Mouse (Mus musculus): ENCODE results near the gene Cfap73. TPM values are rescaled to one million over a fixed set of nuclear protein-coding genes. Genes with fewer than 3 reads are reported as not detected.

Gene Cfap73
- 0.71 and 0.83 TPM in 2 replicates for polyA plus RNA-seq (2015; fragmentation: Nextera tagmentation; extraction: Ambion mirVana)

- H3K27me3 ChIP-seq, result peaks cover 9% of the 10 kb centered on the region
- H3K9me3 ChIP-seq, result no peaks in the 10 kb centered on the region
- no peak within 1 kb of the TSS for H3K9ac ChIP-seq
- WGBS, result 50% methylated on average over 9 of the region's 9 CpGs
- no peaks in the 10 kb centered on the region for H3K36me3 ChIP-seq
- H3K4me1 ChIP-seq (replicated peaks), result peaks cover 7% of the 10 kb centered on the region; the same call in 1 of the 2 replicates
- H3K27ac ChIP-seq (replicated peaks), result no peak within 1 kb of the TSS
- no peak within 1 kb of the TSS for H3K4me3 ChIP-seq
- ATAC-seq (ENCODE audit: low FRiP score, low read depth), result no peak
- no peak within 1 kb of the TSS for H3K4me2 ChIP-seq
Measured at GRCm38 (mm10) chr5:120634131-120634530, at the start of gene Cfap73. TSS of gene Cfap73 (minus strand) at chr5:120634235.

- peaks cover 33% of the 10 kb centered on the region for H3K4me1 ChIP-seq (replicated peaks)
- no peak overlapping the region for H3K27ac ChIP-seq (replicated peaks)
- H3K27me3 ChIP-seq, result peaks cover 8% of the 10 kb centered on the region; the same call in 1 of the 2 replicates
- peaks cover 39% of the 10 kb centered on the region for H3K36me3 ChIP-seq
- H3K4me3 ChIP-seq, result no peak overlapping the region
- H3K9ac ChIP-seq, result no peak overlapping the region
- H3K9me3 ChIP-seq, result no peaks in the 10 kb centered on the region
- no peak overlapping the region for H3K4me2 ChIP-seq
- ATAC-seq (ENCODE audit: low FRiP score, low read depth), result no peak
- WGBS, result 14% methylated on average over 24 of the region's 24 CpGs
Measured at GRCm38 (mm10) chr5:120682982-120683771, 49.1 kb upstream of the Cfap73 start.

- Histone ChIP-seq H3K27ac (replicated peaks) (peak overlapping the region; percentile 64), H3K9me3 (no peaks in the 10 kb centered on the region), H3K4me1 (replicated peaks) (peaks cover 33% of the 10 kb centered on the region), H3K4me2 (no peak overlapping the region; the same call in 1 of the 2 replicates), H3K9ac (no peak overlapping the region), H3K36me3 (peaks cover 24% of the 10 kb centered on the region), H3K27me3 (peaks cover 8% of the 10 kb centered on the region; the same call in 1 of the 2 replicates), H3K4me3 (no peak overlapping the region)
- WGBS, result 73% methylated on average over 17 of the region's 18 CpGs
- no peak for ATAC-seq (ENCODE audit: low FRiP score, low read depth)
Measured at GRCm38 (mm10) chr5:120680918-120681317, 46.9 kb upstream of the Cfap73 start.

DNA sequence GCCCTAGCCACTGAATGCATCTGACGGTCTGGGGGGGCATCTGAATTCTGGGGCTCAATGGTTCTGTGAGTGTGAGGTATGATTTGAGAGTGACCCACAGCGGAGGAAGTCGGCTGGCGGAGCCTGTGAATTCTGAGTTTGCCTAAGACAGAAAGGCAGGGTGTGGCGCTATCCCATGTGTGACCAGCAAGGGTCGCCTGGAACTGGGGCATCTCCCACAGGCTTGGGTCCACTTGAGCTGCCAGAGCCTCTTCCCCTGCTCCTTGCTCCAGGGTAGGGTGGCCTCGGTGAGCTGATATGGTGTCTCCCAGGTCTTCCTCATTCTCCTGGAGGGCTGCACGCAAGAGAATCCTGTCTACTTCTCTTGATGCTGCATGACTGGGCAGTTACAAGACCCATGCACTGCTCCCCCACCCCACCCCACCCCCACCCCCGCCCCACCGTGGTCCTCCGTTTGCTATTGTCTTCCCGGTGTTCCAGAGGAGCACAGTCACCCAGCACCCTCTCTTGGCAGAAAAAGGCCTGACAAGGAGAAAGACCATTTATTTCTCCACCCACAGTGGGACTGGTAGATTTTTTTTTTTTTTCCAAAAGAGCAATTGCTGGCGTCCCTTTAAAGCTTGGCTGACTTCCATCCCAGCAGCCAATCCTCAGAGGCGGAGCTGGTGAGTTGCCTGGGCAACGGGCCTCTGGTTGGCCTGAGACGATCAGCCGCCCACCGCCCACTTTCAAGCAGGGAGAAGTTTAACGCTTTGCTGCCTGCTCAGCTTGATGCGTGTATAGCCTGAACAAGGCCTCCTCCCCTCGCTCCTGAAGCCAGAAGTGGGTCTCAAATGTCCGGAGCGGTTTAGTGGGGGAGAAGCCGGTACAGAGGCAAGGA, 45.9 kb upstream of the Cfap73 start:
- H3K27ac ChIP-seq (replicated peaks), result peak overlapping the region; percentile 89
- peaks cover 20% of the 10 kb centered on the region for H3K36me3 ChIP-seq
- H3K4me1 ChIP-seq (replicated peaks), result peaks cover 33% of the 10 kb centered on the region
- H3K9me3 ChIP-seq, result no peaks in the 10 kb centered on the region
- H3K4me2 ChIP-seq, result peak overlapping the region; percentile 51
- ATAC-seq (ENCODE audit: low FRiP score, low read depth), result peak; percentile 87
- peak overlapping the region; percentile 18 for H3K4me3 ChIP-seq
- H3K9ac ChIP-seq, result peak overlapping the region; percentile 32
- WGBS, result 1% methylated on average over 24 of the region's 24 CpGs
- H3K27me3 ChIP-seq, result peaks cover 8% of the 10 kb centered on the region; the same call in 1 of the 2 replicates

GRCm38 (mm10) chr5:120677516-120677915, 43.5 kb upstream of the Cfap73 start:
- 27% methylated on average over 2 of the region's 2 CpGs for WGBS
- peaks cover 10% of the 10 kb centered on the region for H3K36me3 ChIP-seq
- no peak overlapping the region for H3K4me2 ChIP-seq
- no peaks in the 10 kb centered on the region for H3K27me3 ChIP-seq
- no peak for ATAC-seq (ENCODE audit: low FRiP score, low read depth)
- no peaks in the 10 kb centered on the region for H3K9me3 ChIP-seq
- peaks cover 31% of the 10 kb centered on the region for H3K4me1 ChIP-seq (replicated peaks)
- H3K27ac ChIP-seq (replicated peaks), result no peak overlapping the region
- no peak overlapping the region for H3K4me3 ChIP-seq
- H3K9ac ChIP-seq, result no peak overlapping the region

DNA sequence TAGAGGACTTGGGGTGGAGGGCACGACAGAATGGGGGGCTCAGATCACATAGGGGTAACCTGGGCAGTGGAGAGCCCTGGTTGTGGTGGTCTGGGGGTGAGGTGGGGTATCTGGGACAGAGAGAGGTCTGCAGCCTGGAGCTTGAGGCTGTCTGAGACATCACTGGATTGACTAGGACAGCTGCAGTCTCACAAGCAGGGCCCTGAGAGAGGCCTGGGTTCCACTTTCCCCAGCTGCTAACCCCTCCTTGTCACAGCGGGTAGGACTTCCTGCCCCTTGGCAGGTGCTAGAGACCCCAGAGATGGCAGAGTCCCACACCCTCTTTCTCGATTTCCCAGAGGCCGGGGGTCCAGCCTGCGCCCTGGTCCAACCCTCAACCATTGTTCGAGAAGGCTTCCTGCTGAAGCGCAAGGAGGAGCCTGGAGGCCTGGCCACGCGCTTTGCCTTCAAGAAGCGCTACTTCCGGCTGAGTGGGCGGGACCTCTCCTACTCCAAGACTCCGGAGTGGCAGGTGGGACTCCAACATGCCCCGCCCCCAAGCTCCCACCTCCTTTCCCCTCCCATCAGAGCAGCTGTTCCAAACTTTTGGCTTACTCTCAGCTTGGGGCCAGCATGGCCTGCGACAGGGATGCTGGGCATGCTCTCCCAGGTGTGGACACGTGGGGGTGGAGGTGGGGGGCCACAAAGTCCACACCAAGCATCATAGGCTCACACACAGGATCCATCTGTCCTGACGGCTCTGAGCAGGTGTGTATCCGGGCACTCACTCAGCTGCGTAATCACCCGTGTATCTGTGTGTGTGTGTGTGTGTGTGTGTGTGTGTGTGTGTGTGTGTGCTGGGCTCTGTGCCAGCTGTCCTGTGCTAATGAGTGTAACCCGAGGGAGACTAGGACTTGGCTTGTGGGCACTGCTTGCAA, 40.5 kb upstream of the Cfap73 start:
- no peak overlapping the region for H3K4me2 ChIP-seq
- H3K9me3 ChIP-seq, result no peaks in the 10 kb centered on the region
- H3K9ac ChIP-seq, result no peak overlapping the region
- WGBS, result 29% methylated on average over 21 of the region's 21 CpGs
- H3K27me3 ChIP-seq, result no peaks in the 10 kb centered on the region
- H3K36me3 ChIP-seq, result no peaks in the 10 kb centered on the region
- no peak overlapping the region for H3K4me3 ChIP-seq
- no peak overlapping the region for H3K27ac ChIP-seq (replicated peaks)
- H3K4me1 ChIP-seq (replicated peaks), result peaks cover 13% of the 10 kb centered on the region
- ATAC-seq (ENCODE audit: low FRiP score, low read depth), result peak; percentile 23; the same call in 1 of the 2 replicates

DNA sequence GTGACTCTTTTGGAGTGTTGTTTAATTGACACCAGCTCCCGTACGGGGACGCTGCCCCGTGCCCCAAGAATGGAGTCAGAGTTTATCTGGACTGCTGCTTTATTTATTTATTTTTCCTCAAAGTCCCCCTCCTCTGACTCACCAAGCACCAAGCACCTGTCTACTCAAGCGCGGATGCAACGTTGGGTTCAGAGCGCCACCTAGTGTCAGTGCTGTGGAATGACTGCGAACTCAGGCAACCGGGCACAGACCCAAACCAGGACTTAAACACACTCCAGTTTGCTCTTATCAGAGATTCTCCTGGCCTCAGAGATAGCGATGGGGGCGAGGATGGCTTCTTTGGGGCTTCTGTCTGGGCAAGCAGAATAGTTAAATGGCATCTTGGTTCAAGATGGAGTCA, 39.6 kb upstream of the Cfap73 start:
- Histone ChIP-seq H3K4me1 (replicated peaks) (0 out of 2 replicates have a peak, but pooled peaks cover 7% of the 10 kb centered on the region), H3K27ac (replicated peaks) (no peak overlapping the region), H3K27me3 (no peaks in the 10 kb centered on the region), H3K4me3 (no peak overlapping the region), H3K9ac (no peak overlapping the region), H3K4me2 (no peak overlapping the region), H3K9me3 (no peaks in the 10 kb centered on the region), H3K36me3 (no peaks in the 10 kb centered on the region)
- 13% methylated on average over 12 of the region's 12 CpGs for WGBS
- ATAC-seq (ENCODE audit: low FRiP score, low read depth), result no peak

DNA sequence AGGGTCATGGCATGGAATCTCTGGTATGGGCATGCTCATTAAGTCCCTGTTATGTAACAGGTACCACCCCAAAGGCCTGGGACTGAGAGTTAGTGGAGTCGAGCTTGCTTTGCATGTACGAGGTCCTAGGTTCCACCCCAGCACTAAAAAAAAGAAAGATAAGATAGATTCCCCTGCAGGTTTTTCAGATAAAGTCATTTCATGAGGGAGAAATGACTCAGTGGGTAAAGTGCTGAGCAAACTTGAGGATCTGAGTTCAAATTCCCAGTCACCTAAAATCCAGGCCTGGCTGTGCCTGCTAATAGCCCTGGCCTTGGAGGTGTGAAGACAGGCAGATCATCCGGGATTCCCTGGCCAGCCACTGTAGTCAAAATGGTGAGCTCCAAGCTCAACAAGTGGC, 37.8 kb upstream of the Cfap73 start:
- ATAC-seq (ENCODE audit: low FRiP score, low read depth), result no peak
- H3K9me3 ChIP-seq, result no peaks in the 10 kb centered on the region
- no peak overlapping the region for H3K4me3 ChIP-seq
- H3K4me2 ChIP-seq, result no peak overlapping the region
- WGBS, result 84% methylated on average over 3 of the region's 3 CpGs
- H3K4me1 ChIP-seq (replicated peaks), result 0 out of 2 replicates have a peak, but pooled peaks cover 7% of the 10 kb centered on the region
- no peak overlapping the region for H3K27ac ChIP-seq (replicated peaks)
- no peaks in the 10 kb centered on the region for H3K27me3 ChIP-seq
- no peak overlapping the region for H3K9ac ChIP-seq
- H3K36me3 ChIP-seq, result no peaks in the 10 kb centered on the region

DNA sequence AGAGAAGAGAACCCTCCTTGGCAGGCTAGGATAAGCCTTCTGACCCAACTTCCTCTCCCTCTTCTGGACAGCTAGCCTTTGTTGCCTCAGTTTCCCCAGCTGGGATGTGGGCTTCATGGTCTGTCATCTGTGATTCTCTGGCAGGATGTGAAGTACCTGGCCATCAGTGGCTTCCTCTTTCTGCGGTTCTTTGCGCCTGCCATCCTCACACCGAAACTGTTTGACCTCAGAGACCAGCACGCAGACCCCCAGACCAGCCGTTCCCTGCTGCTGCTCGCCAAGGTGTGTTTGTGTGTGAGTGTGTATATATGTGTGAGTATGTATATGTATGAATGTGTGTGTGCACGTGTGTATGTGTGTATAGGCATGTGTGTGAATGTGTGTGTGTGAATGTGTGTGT, 36.1 kb upstream of the Cfap73 start:
- 0 out of 2 replicates have a peak, but pooled peaks cover 7% of the 10 kb centered on the region for H3K4me1 ChIP-seq (replicated peaks)
- H3K27me3 ChIP-seq, result no peaks in the 10 kb centered on the region
- H3K9me3 ChIP-seq, result no peaks in the 10 kb centered on the region
- no peak overlapping the region for H3K27ac ChIP-seq (replicated peaks)
- no peaks in the 10 kb centered on the region for H3K36me3 ChIP-seq
- no peak for ATAC-seq (ENCODE audit: low FRiP score, low read depth)
- H3K4me3 ChIP-seq, result no peak overlapping the region
- 85% methylated on average over 7 of the region's 7 CpGs for WGBS
- no peak overlapping the region for H3K4me2 ChIP-seq
- no peak overlapping the region for H3K9ac ChIP-seq

DNA sequence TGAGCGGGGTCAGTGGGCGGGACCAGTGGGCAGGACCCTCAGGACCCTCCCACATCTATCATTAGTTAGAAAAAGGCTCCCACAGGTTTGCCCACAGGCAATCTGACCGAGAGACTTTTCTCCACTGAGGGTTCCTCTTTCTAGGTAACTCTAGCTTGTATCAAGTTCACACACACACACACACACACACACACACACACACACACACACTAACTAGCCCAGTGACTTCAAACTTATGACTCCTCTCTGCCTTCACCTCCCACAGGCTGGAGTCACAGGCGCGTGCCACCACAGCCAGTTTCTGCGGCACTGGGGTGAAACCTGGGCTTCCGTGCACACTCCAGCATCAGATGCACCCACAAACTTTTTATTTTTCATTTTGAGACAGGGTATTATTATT, 34.7 kb upstream of the Cfap73 start:
- ATAC-seq (ENCODE audit: low FRiP score, low read depth), result no peak
- Histone ChIP-seq H3K4me3 (no peak overlapping the region), H3K4me1 (replicated peaks) (no peaks in the 10 kb centered on the region), H3K4me2 (no peak overlapping the region), H3K9ac (no peak overlapping the region), H3K9me3 (no peaks in the 10 kb centered on the region), H3K36me3 (no peaks in the 10 kb centered on the region), H3K27me3 (no peaks in the 10 kb centered on the region), H3K27ac (replicated peaks) (no peak overlapping the region)
- 71% methylated on average over 7 of the region's 7 CpGs for WGBS

GRCm38 (mm10) chr5:120664888-120665287, 30.9 kb upstream of the Cfap73 start:
- WGBS, result 64% methylated on average over 2 of the region's 2 CpGs
- Histone ChIP-seq H3K36me3 (no peaks in the 10 kb centered on the region), H3K27me3 (no peaks in the 10 kb centered on the region), H3K9me3 (no peaks in the 10 kb centered on the region), H3K4me1 (replicated peaks) (peaks cover 11% of the 10 kb centered on the region), H3K9ac (no peak overlapping the region), H3K4me2 (no peak overlapping the region), H3K4me3 (no peak overlapping the region), H3K27ac (replicated peaks) (no peak overlapping the region)
- ATAC-seq (ENCODE audit: low FRiP score, low read depth), result no peak

Data from hindbrain, embryonic 15.5 days (tissue).